Mouse (Mus musculus): ENCODE results near the gene Plcb2. TPM values are rescaled to one million over a fixed set of nuclear protein-coding genes. Genes with fewer than 3 reads are reported as not detected.

The Plcb2 gene
- polyA plus RNA-seq, 1 experiment from 2014 or later: 1.4 TPM

GRCm38 (mm10) chr2:118665616-118666015 lies 62.6 kb downstream of the Plcb2 start:
- no peaks in the 10 kb centered on the region for H3K36me3 ChIP-seq (ENCODE audit: insufficient read depth, low read length)
- no peak overlapping the region for H3K9ac ChIP-seq (ENCODE audit: low read depth, low read length)
- DNase-seq (ENCODE audit: low spot score) (no peak), ATAC-seq (replicated peaks; ENCODE audit: low FRiP score, low read depth) (no peak)
- no peak overlapping the region for H3K4me2 ChIP-seq (ENCODE audit: low read length)
- no peak overlapping the region for H3K4me3 ChIP-seq (replicated peaks; ENCODE audit: low read depth, low read length)
- no peak for TF ChIP-seq CTCF (IDR thresholded peaks at IDR 0.05; ENCODE audit: low read depth)
- 71% methylated on average over 4 of the region's 4 CpGs for WGBS
- no peak overlapping the region for H3K27ac ChIP-seq
- no peaks in the 10 kb centered on the region for H3K9me3 ChIP-seq (replicated peaks; ENCODE audit: low read length)
- H3K27me3 ChIP-seq (ENCODE audit: insufficient read depth, low read length): peaks cover 7% of the 10 kb centered on the region
- 0 out of 2 replicates have a peak, but pooled peaks cover 5% of the 10 kb centered on the region for H3K4me1 ChIP-seq (replicated peaks; ENCODE audit: insufficient read depth, low read length)

GRCm38 (mm10) chr2:118664975-118665516 lies 63.2 kb downstream of the Plcb2 start:
- Histone ChIP-seq H3K9me3 (replicated peaks; ENCODE audit: low read length) (no peaks in the 10 kb centered on the region), H3K27me3 (ENCODE audit: insufficient read depth, low read length) (peaks cover 7% of the 10 kb centered on the region), H3K36me3 (ENCODE audit: insufficient read depth, low read length) (no peaks in the 10 kb centered on the region), H3K9ac (ENCODE audit: low read depth, low read length) (no peak overlapping the region), H3K27ac (no peak overlapping the region), H3K4me3 (replicated peaks; ENCODE audit: low read depth, low read length) (no peak overlapping the region), H3K4me1 (replicated peaks; ENCODE audit: insufficient read depth, low read length) (0 out of 2 replicates have a peak, but pooled peaks cover 5% of the 10 kb centered on the region), H3K4me2 (ENCODE audit: low read length) (no peak overlapping the region)
- TF ChIP-seq CTCF (IDR thresholded peaks at IDR 0.05; ENCODE audit: low read depth): no peak
- 56% methylated on average over 3 of the region's 3 CpGs for WGBS
- DNase-seq (ENCODE audit: low spot score): no peak
- no peak for ATAC-seq (replicated peaks; ENCODE audit: low FRiP score, low read depth)

GRCm38 (mm10) chr2:118663804-118664766 lies 64.2 kb downstream of the Plcb2 start:
- 0 out of 2 replicates have a peak, but pooled peaks have one; percentile 30 for ATAC-seq (replicated peaks; ENCODE audit: low FRiP score, low read depth)
- no peak for TF ChIP-seq CTCF (IDR thresholded peaks at IDR 0.05; ENCODE audit: low read depth)
- 61% methylated on average over 19 of the region's 19 CpGs for WGBS

GRCm38 (mm10) chr2:118662902-118663803 lies 65.1 kb downstream of the Plcb2 start, which contains the start of gene Pak6:
Gene Pak6 (plus strand): TSS chr2:118663303.
- Histone ChIP-seq H3K4me1 (replicated peaks; ENCODE audit: insufficient read depth, low read length) (0 out of 2 replicates have a peak, but pooled peaks cover 5% of the 10 kb centered on the region), H3K9ac (ENCODE audit: low read depth, low read length) (peak within 1 kb of the TSS; percentile 41; the same call in 1 of the 2 replicates), H3K4me3 (replicated peaks; ENCODE audit: low read depth, low read length) (peak within 1 kb of the TSS; percentile 36), H3K27me3 (ENCODE audit: insufficient read depth, low read length) (peaks cover 7% of the 10 kb centered on the region), H3K9me3 (replicated peaks; ENCODE audit: low read length) (no peaks in the 10 kb centered on the region), H3K36me3 (ENCODE audit: insufficient read depth, low read length) (no peaks in the 10 kb centered on the region), H3K4me2 (ENCODE audit: low read length) (peak within 1 kb of the TSS; percentile 72), H3K27ac (no peak within 1 kb of the TSS)
- TF ChIP-seq CTCF (IDR thresholded peaks at IDR 0.05; ENCODE audit: low read depth): no peak
- peak; percentile 23 for ATAC-seq (replicated peaks; ENCODE audit: low FRiP score, low read depth)
- WGBS: 3% methylated on average over 37 of the region's 37 CpGs
- no peak for DNase-seq (ENCODE audit: low spot score)

More at GRCm38 (mm10) chr2:118663804-118664766, 64.2 kb downstream of the Plcb2 start:
- peak overlapping the region; percentile 72 for H3K4me2 ChIP-seq (ENCODE audit: low read length)
- H3K4me3 ChIP-seq (replicated peaks; ENCODE audit: low read depth, low read length): peak overlapping the region; percentile 36
- H3K27me3 ChIP-seq (ENCODE audit: insufficient read depth, low read length): peaks cover 7% of the 10 kb centered on the region
- H3K9ac ChIP-seq (ENCODE audit: low read depth, low read length): peak overlapping the region; percentile 41; the same call in 1 of the 2 replicates
- H3K36me3 ChIP-seq (ENCODE audit: insufficient read depth, low read length): no peaks in the 10 kb centered on the region
- no peaks in the 10 kb centered on the region for H3K9me3 ChIP-seq (replicated peaks; ENCODE audit: low read length)
- no peak for DNase-seq (ENCODE audit: low spot score)
- no peak overlapping the region for H3K27ac ChIP-seq
- 0 out of 2 replicates have a peak, but pooled peaks cover 5% of the 10 kb centered on the region for H3K4me1 ChIP-seq (replicated peaks; ENCODE audit: insufficient read depth, low read length)

- Histone ChIP-seq H3K27ac (no peak overlapping the region), H3K4me1 (replicated peaks; ENCODE audit: insufficient read depth, low read length) (0 out of 2 replicates have a peak, but pooled peaks cover 5% of the 10 kb centered on the region), H3K9ac (ENCODE audit: low read depth, low read length) (no peak overlapping the region), H3K9me3 (replicated peaks; ENCODE audit: low read length) (no peaks in the 10 kb centered on the region), H3K36me3 (ENCODE audit: insufficient read depth, low read length) (no peaks in the 10 kb centered on the region), H3K4me2 (ENCODE audit: low read length) (no peak overlapping the region), H3K27me3 (ENCODE audit: insufficient read depth, low read length) (peaks cover 7% of the 10 kb centered on the region), H3K4me3 (replicated peaks; ENCODE audit: low read depth, low read length) (no peak overlapping the region)
- no peak for TF ChIP-seq CTCF (IDR thresholded peaks at IDR 0.05; ENCODE audit: low read depth)
- ATAC-seq (replicated peaks; ENCODE audit: low FRiP score, low read depth) (no peak), DNase-seq (ENCODE audit: low spot score) (no peak)
- WGBS: 81% methylated on average over 9 of the region's 9 CpGs
Observed at GRCm38 (mm10) chr2:118661891-118662290, 66.3 kb downstream of the Plcb2 start.

Measured in kidney, postnatal 0 days (tissue).